ENCODE assay signal across 21 mouse cellular contexts in genomic region chr8:10415885-10416284, GRCm38 (mm10).
A peak's percentile ranks its signal among the peaks of the same experiment; 100 is the strongest.
DNase-seq lines count a peak whose midpoint lies in the region; ATAC-seq and TF ChIP-seq lines count a peak whose summit lies in the region.
"Had no signal": no experiment of that assay in that cellular context is flagged by ENCODE, and none has a peak within 500 bp of the region (broad histone marks: within the 10 kb centered on the region; RNA-seq: fewer than 3 reads in every experiment).

No protein-coding gene starts in this region.

- H3K4me2 ChIP-seq in CH12.LX (ENCODE audit: insufficient read depth, low read depth, poor library complexity, severe bottlenecking), result 0 out of 2 replicates have a peak overlapping the region, but pooled peaks have one; percentile 3
- no peak overlapping the region for H3K4me2 ChIP-seq in neural tube, embryonic 15.5 days
- H3K4me2 ChIP-seq: forebrain, embryonic 13.5 days; heart, embryonic 11.5 days; hindbrain, embryonic 13.5 days had no signal

- peaks cover 5 to 14% of the 10 kb centered on the region in 2 experiments for H3K4me1 ChIP-seq in CH12.LX (ENCODE audit: control insufficient read depth in 1 of 2, insufficient read depth in 2 of 2)
- H3K4me1 ChIP-seq in neural tube, embryonic 15.5 days, result no peaks in the 10 kb centered on the region

- ATAC-seq in neural tube, embryonic 15.5 days (ENCODE audit: low FRiP score), result no peak
- ATAC-seq: forebrain, embryonic 13.5 days; forebrain, embryonic 16.5 days; hindbrain, postnatal 0 days had no signal

- no peak for TF ChIP-seq EP300 in CH12.LX (IDR thresholded peaks at IDR 0.05; ENCODE audit: low read length)

- no peak for TF ChIP-seq CTCF in CH12.LX (conservative IDR thresholded peaks at IDR 0.05 in 1 of 2, IDR thresholded peaks at IDR 0.05 in 1 of 2; ENCODE audit: low read depth in 2 of 2, low read length in 2 of 2)
- no peak for TF ChIP-seq CTCF in layer of hippocampus, adult 2 months (conservative IDR thresholded peaks at IDR 0.05)

- no peak for TF ChIP-seq POLR2A in CH12.LX (IDR thresholded peaks at IDR 0.05; ENCODE audit: low read depth, low read length)

- H3K79me2 ChIP-seq in CH12.LX (replicated peaks; ENCODE audit: control insufficient read depth, extremely low read depth, insufficient read depth, poor library complexity, severe bottlenecking), result no peaks in the 10 kb centered on the region

- H3K4me3 ChIP-seq in CH12.LX (replicated peaks in 1 of 3; ENCODE audit: low read depth in 2 of 3, low read length in 2 of 3, poor library complexity in 1 of 3), result no peak overlapping the region
- H3K4me3 ChIP-seq in layer of hippocampus, adult 2 months, result no peak overlapping the region
- no peak overlapping the region for H3K4me3 ChIP-seq in neural tube, embryonic 15.5 days (replicated peaks)
- H3K4me3 ChIP-seq: forebrain, embryonic 10.5 days; forebrain, embryonic 13.5 days; hindbrain, embryonic 13.5 days had no signal

- H3K27ac ChIP-seq in CH12.LX (ENCODE audit: insufficient read depth, low read depth), result no peak overlapping the region
- no peak overlapping the region for H3K27ac ChIP-seq in layer of hippocampus, adult 2 months
- H3K27ac ChIP-seq in neural tube, embryonic 15.5 days (replicated peaks), result no peak overlapping the region
- H3K27ac ChIP-seq: forebrain, embryonic 10.5 days; forebrain, embryonic 13.5 days; hindbrain, embryonic 13.5 days; hindbrain, postnatal 0 days had no signal

- in situ Hi-C loops in CH12.LX (cut with MboI; ENCODE audit: low pct_ligation_motif_present, low pct_unique_long_range_greater_than_20kb, low sequenced_read_pairs), result loop anchor here (25.0 kb wide), 1 partner anchor 379 kb away; no protein-coding TSS in a partner anchor

- H3K36me3 ChIP-seq in CH12.LX (replicated peaks in 1 of 2; ENCODE audit: control insufficient read depth in 1 of 2, insufficient read depth in 1 of 2, low read length in 1 of 2), result no peaks in the 10 kb centered on the region
- no peaks in the 10 kb centered on the region for H3K36me3 ChIP-seq in neural tube, embryonic 15.5 days
- H3K36me3 ChIP-seq: forebrain, embryonic 10.5 days; G1E had no signal

- H3K27me3 ChIP-seq in CH12.LX (replicated peaks), result no peaks in the 10 kb centered on the region
- no peaks in the 10 kb centered on the region for H3K27me3 ChIP-seq in neural tube, embryonic 15.5 days (replicated peaks)
- H3K27me3 ChIP-seq: forebrain, embryonic 13.5 days; hindbrain, embryonic 13.5 days had no signal

- DNase-seq in heart, adult 11 months, result peak; percentile 24
- DNase-seq in heart, adult 8-10 months (ENCODE audit: low spot score), result no peak
- DNase-seq in 416B (ENCODE audit: low read depth) (peak; percentile 17), CH12.LX (ENCODE audit: extremely low read depth) (peak; percentile 35)
- no peak for DNase-seq in layer of hippocampus, adult 2 months (ENCODE audit: low spot score in 2 of 2)
- DNase-seq: adrenal gland, adult 2 months; adrenal gland, postnatal 14 days; cerebellum, adult 11-12 months; cerebellum, adult 8-10 months; cerebellum, postnatal 10 days; gastrocnemius, postnatal 10 days; gastrocnemius, postnatal 36 days; kidney, adult 2 months had no signal

- dilution Hi-C loops in CH12.LX (cut with MboI; ENCODE audit: extremely low pct_ligation_motif_present, extremely low pct_unique_long_range_greater_than_20kb, low sequenced_read_pairs), result no loop called here

- no peaks in the 10 kb centered on the region for H3K9me3 ChIP-seq in CH12.LX (replicated peaks; ENCODE audit: low read length)
- no peaks in the 10 kb centered on the region for H3K9me3 ChIP-seq in neural tube, embryonic 15.5 days (replicated peaks)
- H3K9me3 ChIP-seq: forebrain, embryonic 13.5 days; G1E; hindbrain, embryonic 13.5 days had no signal

- H3K9ac ChIP-seq in CH12.LX (ENCODE audit: insufficient read depth, low read depth), result no peak overlapping the region
- H3K9ac ChIP-seq in neural tube, embryonic 15.5 days (replicated peaks), result no peak overlapping the region
- H3K9ac ChIP-seq: forebrain, embryonic 13.5 days; hindbrain, embryonic 13.5 days had no signal

- no peak for TF ChIP-seq RAD21 in CH12.LX (IDR thresholded peaks at IDR 0.05; ENCODE audit: low read depth, low read length)

- WGBS in neural tube, embryonic 15.5 days, result 82% methylated on average over 9 of the region's 9 CpGs

TF ChIP-seq in CH12.LX, 34 proteins besides CTCF, POLR2A, EP300 and RAD21:
- 0 out of 2 replicates have a peak, but pooled peaks have one; percentile 21 for TF ChIP-seq MAX (IDR thresholded peaks at IDR 0.05; ENCODE audit: low read length)
- no peak for TF ChIP-seq RCOR1 (conservative IDR thresholded peaks at IDR 0.05; ENCODE audit: low read depth, low read length)
- peak; percentile 71 for TF ChIP-seq USF2 (conservative IDR thresholded peaks at IDR 0.05; ENCODE audit: low read depth, low read length)
- TF ChIP-seq IRF4 (IDR thresholded peaks at IDR 0.05; ENCODE audit: low read depth, low read length), result no peak
- peak; percentile 68; the same call in 1 of the 2 replicates for TF ChIP-seq BHLHE40 (IDR thresholded peaks at IDR 0.05; ENCODE audit: low read depth, low read length)
- TF ChIP-seq USF1 (IDR thresholded peaks at IDR 0.05; ENCODE audit: low read depth, low read length), result peak; percentile 64

Comparison
In these comparisons a context has a peak if more than half of its experiments do, and no peak if none do; other contexts are left out.
1. DNase-seq: peak in heart, adult 11 months (single experiment), 416B (single experiment) and CH12.LX (single experiment); none in heart, adult 8-10 months (single experiment) and layer of hippocampus, adult 2 months (0 of 2).